Comparison of ENCODE assay signal across 9 mouse cellular contexts in genomic region chr4:43477857-43478533, GRCm38 (mm10). TPM values are rescaled to one million over a fixed set of nuclear protein-coding genes. Genes with fewer than 3 reads are reported as not detected.
DNase-seq lines count a peak whose midpoint lies in the region; ATAC-seq and TF ChIP-seq lines count a peak whose summit lies in the region.
"Had no signal": no experiment of that assay in that cellular context is flagged by ENCODE, and none has a peak within 500 bp of the region (broad histone marks: within the 10 kb centered on the region; RNA-seq: fewer than 3 reads in every experiment).

No protein-coding gene starts in this region.

- no peak for TF ChIP-seq EP300 in CH12.LX (IDR thresholded peaks at IDR 0.05; ENCODE audit: low read length)
- no peak for TF ChIP-seq EP300 in heart, postnatal 0 days (IDR thresholded peaks at IDR 0.05; ENCODE audit: low read depth)
- TF ChIP-seq EP300 in stomach, postnatal 0 days (optimal IDR thresholded peaks at IDR 0.05) = no peak

- peak overlapping the region; percentile 44 to 58 (median 53) for H3K4me3 ChIP-seq in CH12.LX (replicated peaks in 1 of 3; ENCODE audit: low read depth in 2 of 3, low read length in 2 of 3, poor library complexity in 1 of 3)
- H3K4me3 ChIP-seq in forebrain, embryonic 12.5 days (replicated peaks) = peak overlapping the region; percentile 31
- H3K4me3 ChIP-seq in heart, postnatal 0 days (ENCODE audit: low read depth, low read length) = peak overlapping the region; percentile 26
- H3K4me3 ChIP-seq in liver, embryonic 15.5 days (replicated peaks) = peak overlapping the region; percentile 57
- peak overlapping the region; percentile 24 for H3K4me3 ChIP-seq in neural tube, embryonic 12.5 days
- peak overlapping the region; percentile 24; the same call in 1 of the 2 replicates for H3K4me3 ChIP-seq in stomach, postnatal 0 days (ENCODE audit: low read depth, low read length)

- peak; percentile 74 for TF ChIP-seq POLR2A in CH12.LX (IDR thresholded peaks at IDR 0.05; ENCODE audit: low read depth, low read length)

- no peaks in the 10 kb centered on the region for H3K79me2 ChIP-seq in CH12.LX (replicated peaks; ENCODE audit: control insufficient read depth, extremely low read depth, insufficient read depth, poor library complexity, severe bottlenecking)

- DNase-seq in CH12.LX (ENCODE audit: extremely low read depth) = peak; percentile 95
- peak; percentile 87 for DNase-seq in c-Kit-positive CD71-positive TER-119-positive erythroid progenitor cells, embryonic 14.5 days (ENCODE audit: low spot score)
- DNase-seq in heart, postnatal 0 days (ENCODE audit: low spot score) = peak; percentile 85
- DNase-seq in kidney, postnatal 36 days = peak; percentile 92 to 93
- DNase-seq in stomach, postnatal 0 days (ENCODE audit: low spot score) = peak; percentile 87

- WGBS in forebrain, embryonic 12.5 days = 18% methylated on average over 11 of the region's 11 CpGs
- WGBS in heart, postnatal 0 days = 19% methylated on average over 11 of the region's 11 CpGs
- 9% methylated on average over 11 of the region's 11 CpGs for WGBS in liver, embryonic 15.5 days (ENCODE audit: insufficient replicate concordance)
- whole genome bisulfite sequencing in neural tube, embryonic 12.5 days = 17% methylated on average over 11 of the region's 11 CpGs
- WGBS in stomach, postnatal 0 days = 21% methylated on average over 11 of the region's 11 CpGs

- H3K9me3 ChIP-seq in CH12.LX (replicated peaks; ENCODE audit: low read length) = no peaks in the 10 kb centered on the region
- H3K9me3 ChIP-seq in forebrain, embryonic 12.5 days = no peaks in the 10 kb centered on the region
- no peaks in the 10 kb centered on the region for H3K9me3 ChIP-seq in heart, postnatal 0 days (replicated peaks; ENCODE audit: control insufficient read depth, low read length)
- H3K9me3 ChIP-seq in liver, embryonic 15.5 days (replicated peaks) = no peaks in the 10 kb centered on the region
- H3K9me3 ChIP-seq in neural tube, embryonic 12.5 days = no peaks in the 10 kb centered on the region
- H3K9me3 ChIP-seq in stomach, postnatal 0 days (ENCODE audit: control insufficient read depth, low read length) = no peaks in the 10 kb centered on the region

- peak; percentile 95 for ATAC-seq in forebrain, embryonic 12.5 days (ENCODE audit: low FRiP score)
- ATAC-seq in heart, postnatal 0 days (ENCODE audit: insufficient read depth, low read depth) = peak; percentile 95
- ATAC-seq in liver, embryonic 15.5 days (ENCODE audit: insufficient read depth) = peak; percentile 86
- peak; percentile 91 for ATAC-seq in neural tube, embryonic 12.5 days (ENCODE audit: low FRiP score, low read depth)
- peak; percentile 90 for ATAC-seq in stomach, postnatal 0 days (ENCODE audit: low FRiP score, low TSS enrichment)

- H3K27ac ChIP-seq in CH12.LX (ENCODE audit: insufficient read depth, low read depth) = peak overlapping the region; percentile 63
- H3K27ac ChIP-seq in forebrain, embryonic 12.5 days = 0 out of 2 replicates have a peak overlapping the region, but pooled peaks have one; percentile 13
- H3K27ac ChIP-seq in heart, postnatal 0 days (ENCODE audit: low read depth) = peak overlapping the region; percentile 46; the same call in 1 of the 2 replicates
- H3K27ac ChIP-seq in liver, embryonic 15.5 days (replicated peaks) = peak overlapping the region; percentile 57; the same call in 1 of the 2 replicates
- no peak overlapping the region for H3K27ac ChIP-seq in neural tube, embryonic 12.5 days
- H3K27ac ChIP-seq in stomach, postnatal 0 days (replicated peaks) = 0 out of 2 replicates have a peak overlapping the region, but pooled peaks have one; percentile 45

- TF ChIP-seq RAD21 in CH12.LX (IDR thresholded peaks at IDR 0.05; ENCODE audit: low read depth, low read length) = peak; percentile 17

- peaks cover 19 to 58% of the 10 kb centered on the region in 2 experiments for H3K4me1 ChIP-seq in CH12.LX (ENCODE audit: control insufficient read depth in 1 of 2, insufficient read depth in 2 of 2)
- 0 out of 2 replicates have a peak, but pooled peaks cover 4% of the 10 kb centered on the region for H3K4me1 ChIP-seq in forebrain, embryonic 12.5 days
- no peaks in the 10 kb centered on the region for H3K4me1 ChIP-seq in heart, postnatal 0 days (ENCODE audit: control insufficient read depth, insufficient read depth)
- H3K4me1 ChIP-seq in liver, embryonic 15.5 days (replicated peaks) = peaks cover 14% of the 10 kb centered on the region
- no peaks in the 10 kb centered on the region for H3K4me1 ChIP-seq in neural tube, embryonic 12.5 days
- no peaks in the 10 kb centered on the region for H3K4me1 ChIP-seq in stomach, postnatal 0 days (replicated peaks; ENCODE audit: control insufficient read depth, insufficient read depth)

- TF ChIP-seq CTCF in CH12.LX (conservative IDR thresholded peaks at IDR 0.05 in 1 of 2, IDR thresholded peaks at IDR 0.05 in 1 of 2; ENCODE audit: low read depth in 2 of 2, low read length in 2 of 2) = peak in 1 of 2 experiments; percentile 66; a peak in 2 of 4 replicates
- TF ChIP-seq CTCF in heart, postnatal 0 days (IDR thresholded peaks at IDR 0.05; ENCODE audit: low read depth) = peak; percentile 43
- peak; percentile 71 for TF ChIP-seq CTCF in stomach, postnatal 0 days (IDR thresholded peaks at IDR 0.05; ENCODE audit: low read depth)

- H3K4me2 ChIP-seq in CH12.LX (ENCODE audit: insufficient read depth, low read depth, poor library complexity, severe bottlenecking) = peak overlapping the region; percentile 84
- H3K4me2 ChIP-seq in forebrain, embryonic 12.5 days = peak overlapping the region; percentile 46
- H3K4me2 ChIP-seq in heart, postnatal 0 days (ENCODE audit: low read depth, low read length) = peak overlapping the region; percentile 52
- H3K4me2 ChIP-seq in liver, embryonic 15.5 days = peak overlapping the region; percentile 72
- peak overlapping the region; percentile 51 for H3K4me2 ChIP-seq in neural tube, embryonic 12.5 days (replicated peaks)
- peak overlapping the region; percentile 46 for H3K4me2 ChIP-seq in stomach, postnatal 0 days (replicated peaks; ENCODE audit: low read depth)

- dilution Hi-C loops in CH12.LX (cut with MboI; ENCODE audit: extremely low pct_ligation_motif_present, extremely low pct_unique_long_range_greater_than_20kb, low sequenced_read_pairs) = no loop called here

- H3K36me3 ChIP-seq in CH12.LX (replicated peaks in 1 of 2; ENCODE audit: control insufficient read depth in 1 of 2, insufficient read depth in 1 of 2, low read length in 1 of 2) = no peaks in the 10 kb centered on the region
- no peaks in the 10 kb centered on the region for H3K36me3 ChIP-seq in forebrain, embryonic 12.5 days (replicated peaks)
- H3K36me3 ChIP-seq in heart, postnatal 0 days (replicated peaks; ENCODE audit: control insufficient read depth, insufficient read depth, low read length) = no peaks in the 10 kb centered on the region
- H3K36me3 ChIP-seq in liver, embryonic 15.5 days (replicated peaks) = no peaks in the 10 kb centered on the region
- H3K36me3 ChIP-seq in neural tube, embryonic 12.5 days = no peaks in the 10 kb centered on the region
- no peaks in the 10 kb centered on the region for H3K36me3 ChIP-seq in stomach, postnatal 0 days (ENCODE audit: control insufficient read depth, insufficient read depth, low read length)

- in situ Hi-C loops in CH12.LX (cut with MboI; ENCODE audit: low pct_ligation_motif_present, low pct_unique_long_range_greater_than_20kb, low sequenced_read_pairs) = no loop called here

- H3K27me3 ChIP-seq in CH12.LX (replicated peaks) = no peaks in the 10 kb centered on the region
- no peaks in the 10 kb centered on the region for H3K27me3 ChIP-seq in forebrain, embryonic 12.5 days
- H3K27me3 ChIP-seq in heart, postnatal 0 days (ENCODE audit: control insufficient read depth, insufficient read depth, low read length) = no peaks in the 10 kb centered on the region
- peaks cover 4% of the 10 kb centered on the region; the same call in 1 of the 2 replicates for H3K27me3 ChIP-seq in liver, embryonic 15.5 days
- no peaks in the 10 kb centered on the region for H3K27me3 ChIP-seq in neural tube, embryonic 12.5 days (replicated peaks)
- no peaks in the 10 kb centered on the region for H3K27me3 ChIP-seq in stomach, postnatal 0 days (ENCODE audit: control insufficient read depth, insufficient read depth, low read length)

- peak overlapping the region; percentile 26 for H3K9ac ChIP-seq in CH12.LX (ENCODE audit: insufficient read depth, low read depth)
- H3K9ac ChIP-seq in forebrain, embryonic 12.5 days = no peak overlapping the region
- no peak overlapping the region; the same call in 1 of the 2 replicates for H3K9ac ChIP-seq in heart, postnatal 0 days (replicated peaks; ENCODE audit: low read depth, low read length)
- H3K9ac ChIP-seq in liver, embryonic 15.5 days = peak overlapping the region; percentile 57
- 0 out of 2 replicates have a peak overlapping the region, but pooled peaks have one; percentile 35 for H3K9ac ChIP-seq in neural tube, embryonic 12.5 days
- H3K9ac ChIP-seq in stomach, postnatal 0 days (ENCODE audit: low read length) = peak overlapping the region; percentile 56; the same call in 1 of the 2 replicates

RNA-seq across cellular contexts. Expression of gene Sit1, which starts 5.5 kb away (rescaled TPM):
- total RNA-seq in CH12.LX (2012; rRNA removed) (2.8 and 3.8 TPM in 2 replicates), CH12.LX (2014; rRNA removed) (10.5 and 10.8 TPM in 2 replicates)
- 10.1 and 12.5 TPM in 2 replicates for polyA plus RNA-seq in CH12.LX (2012; ENCODE audit: insufficient read length, low read depth)
- not detected in 2 replicates for polyA plus RNA-seq in forebrain, embryonic 12.5 days (2016; fragmentation: Nextera tagmentation; extraction: Ambion mirVana)
- 2.8 TPM in 1 of 2 replicates, not detected in the other for total RNA-seq in heart, postnatal 0 days (2014; rRNA removed; ENCODE audit: low replicate concordance)
- polyA plus RNA-seq in heart, postnatal 0 days (2015; fragmentation: Nextera tagmentation; extraction: Ambion mirVana) = not detected in 2 replicates
- polyA plus RNA-seq in liver, embryonic 15.5 days (2015; fragmentation: Nextera tagmentation; extraction: Ambion mirVana) = 0.07 and 0.18 TPM in 2 replicates
- polyA plus RNA-seq in neural tube, embryonic 12.5 days (2016; fragmentation: Nextera tagmentation; extraction: Ambion mirVana) = 0.17 TPM in 1 of 2 replicates, not detected in the other
- not detected in 2 replicates for polyA plus RNA-seq in stomach, postnatal 0 days (2015; fragmentation: Nextera tagmentation; extraction: Ambion mirVana)
- total RNA-seq: adrenal gland, postnatal 4 days had no signal

RNA-seq across cellular contexts. Expression of gene Ccdc107, which starts 14.7 kb away (rescaled TPM):
- total RNA-seq in CH12.LX (2012; rRNA removed) (57.9 and 63.1 TPM in 2 replicates), CH12.LX (2014; rRNA removed) (23.0 and 33.4 TPM in 2 replicates)
- polyA plus RNA-seq in CH12.LX (2012; ENCODE audit: insufficient read length, low read depth) = 30.5 and 32.6 TPM in 2 replicates
- polyA plus RNA-seq in forebrain, embryonic 12.5 days (2016; fragmentation: Nextera tagmentation; extraction: Ambion mirVana) = 44.7 and 45.8 TPM in 2 replicates
- total RNA-seq in heart, postnatal 0 days (2014; rRNA removed; ENCODE audit: low replicate concordance) = 26.6 and 44.0 TPM in 2 replicates
- 81.7 and 82.4 TPM in 2 replicates for polyA plus RNA-seq in heart, postnatal 0 days (2015; fragmentation: Nextera tagmentation; extraction: Ambion mirVana)
- 33.5 and 34.2 TPM in 2 replicates for polyA plus RNA-seq in liver, embryonic 15.5 days (2015; fragmentation: Nextera tagmentation; extraction: Ambion mirVana)
- 54.0 and 54.6 TPM in 2 replicates for polyA plus RNA-seq in neural tube, embryonic 12.5 days (2016; fragmentation: Nextera tagmentation; extraction: Ambion mirVana)
- 118 and 120 TPM in 2 replicates for polyA plus RNA-seq in stomach, postnatal 0 days (2015; fragmentation: Nextera tagmentation; extraction: Ambion mirVana)

RNA-seq across cellular contexts. Expression of gene Arhgef39, which starts 21.5 kb away (rescaled TPM):
- total RNA-seq in CH12.LX (2012; rRNA removed) (7.4 and 7.5 TPM in 2 replicates), CH12.LX (2014; rRNA removed) (7.1 and 7.3 TPM in 2 replicates)
- polyA plus RNA-seq in CH12.LX (2012; ENCODE audit: insufficient read length, low read depth) = 4.8 and 5.5 TPM in 2 replicates
- 45.8 and 50.3 TPM in 2 replicates for polyA plus RNA-seq in forebrain, embryonic 12.5 days (2016; fragmentation: Nextera tagmentation; extraction: Ambion mirVana)
- total RNA-seq in heart, postnatal 0 days (2014; rRNA removed; ENCODE audit: low replicate concordance) = 18.7 and 27.0 TPM in 2 replicates
- polyA plus RNA-seq in heart, postnatal 0 days (2015; fragmentation: Nextera tagmentation; extraction: Ambion mirVana) = 7.3 and 8.8 TPM in 2 replicates
- 34.5 and 38.2 TPM in 2 replicates for polyA plus RNA-seq in liver, embryonic 15.5 days (2015; fragmentation: Nextera tagmentation; extraction: Ambion mirVana)
- 24.8 and 27.0 TPM in 2 replicates for polyA plus RNA-seq in neural tube, embryonic 12.5 days (2016; fragmentation: Nextera tagmentation; extraction: Ambion mirVana)
- polyA plus RNA-seq in stomach, postnatal 0 days (2015; fragmentation: Nextera tagmentation; extraction: Ambion mirVana) = 10.7 and 11.8 TPM in 2 replicates

RNA-seq across cellular contexts. Expression of gene Cd72, which starts 23.6 kb away (rescaled TPM):
- 24.0 and 30.3 TPM in 2 replicates for total RNA-seq in CH12.LX (2012; rRNA removed)
- total RNA-seq in CH12.LX (2014; rRNA removed) = 47.6 and 61.4 TPM in 2 replicates
- polyA plus RNA-seq in CH12.LX (2012; ENCODE audit: insufficient read length, low read depth) = 55.9 and 86.4 TPM in 2 replicates
- polyA plus RNA-seq in forebrain, embryonic 12.5 days (2016; fragmentation: Nextera tagmentation; extraction: Ambion mirVana) = 2.9 and 3.8 TPM in 2 replicates
- total RNA-seq in heart, postnatal 0 days (2014; rRNA removed; ENCODE audit: low replicate concordance) = 0.08 and 0.81 TPM in 2 replicates
- polyA plus RNA-seq in heart, postnatal 0 days (2015; fragmentation: Nextera tagmentation; extraction: Ambion mirVana) = 3.4 TPM in 2 replicates
- 0.94 and 1.4 TPM in 2 replicates for polyA plus RNA-seq in liver, embryonic 15.5 days (2015; fragmentation: Nextera tagmentation; extraction: Ambion mirVana)
- polyA plus RNA-seq in neural tube, embryonic 12.5 days (2016; fragmentation: Nextera tagmentation; extraction: Ambion mirVana) = 2.7 and 2.9 TPM in 2 replicates
- 2.8 and 3.2 TPM in 2 replicates for polyA plus RNA-seq in stomach, postnatal 0 days (2015; fragmentation: Nextera tagmentation; extraction: Ambion mirVana)

RNA-seq across cellular contexts. Expression of gene Car9, which starts 28.8 kb away (rescaled TPM):
- not detected in 2 replicates for total RNA-seq in CH12.LX (2012; rRNA removed)
- total RNA-seq in CH12.LX (2014; rRNA removed) = not detected in 2 replicates
- not detected in 2 replicates for polyA plus RNA-seq in CH12.LX (2012; ENCODE audit: insufficient read length, low read depth)
- polyA plus RNA-seq in forebrain, embryonic 12.5 days (2016; fragmentation: Nextera tagmentation; extraction: Ambion mirVana) = 0.27 and 0.50 TPM in 2 replicates
- total RNA-seq in heart, postnatal 0 days (2014; rRNA removed; ENCODE audit: low replicate concordance) = 4.6 TPM in 1 of 2 replicates, not detected in the other
- polyA plus RNA-seq in heart, postnatal 0 days (2015; fragmentation: Nextera tagmentation; extraction: Ambion mirVana) = 0.80 and 1.1 TPM in 2 replicates
- 1.3 and 1.9 TPM in 2 replicates for polyA plus RNA-seq in liver, embryonic 15.5 days (2015; fragmentation: Nextera tagmentation; extraction: Ambion mirVana)
- polyA plus RNA-seq in neural tube, embryonic 12.5 days (2016; fragmentation: Nextera tagmentation; extraction: Ambion mirVana) = 0.33 and 0.41 TPM in 2 replicates
- polyA plus RNA-seq in stomach, postnatal 0 days (2015; fragmentation: Nextera tagmentation; extraction: Ambion mirVana) = 2.6 and 3.1 TPM in 2 replicates

Comparison
In these comparisons a context has a peak if more than half of its experiments do, and no peak if none do; other contexts are left out.
1. H3K9ac ChIP-seq: peak in CH12.LX (single experiment), liver, embryonic 15.5 days (single experiment), neural tube, embryonic 12.5 days (single experiment) and stomach, postnatal 0 days (single experiment); none in forebrain, embryonic 12.5 days (single experiment) and heart, postnatal 0 days (single experiment).
2. Peak in every context shown above with its lines, with median percentiles within 50 percentile points of each other: DNase-seq, H3K4me2 ChIP-seq, H3K4me3 ChIP-seq and ATAC-seq.